Mouse (Mus musculus) erythroblast, embryonic 14.5 days (primary cell): ENCODE results near the gene Itgb6.

Experiments used
- GATA1 ChIP-seq: IDR thresholded peaks from 2 replicates; pipeline ENCODE4 v1.6.1; 2012; ENCODE audit warnings: low read length, inconsistent platforms, mixed read lengths
- TAL1 ChIP-seq: IDR thresholded peaks from 3 replicates; pipeline ENCODE4 v1.6.1; 2012; ENCODE audit warnings: low read length, inconsistent platforms, mixed read lengths

GRCm38 (mm10) chr2:60756218-60756617 lies 33.8 kb upstream of the Itgb6 start:
- TF ChIP-seq GATA1, result no peak
- no peak for TF ChIP-seq TAL1
